Mouse (Mus musculus) lung, embryonic 16.5 days (tissue): ENCODE measurements around the gene Gvin1. TPM values are rescaled to one million over a fixed set of nuclear protein-coding genes. Genes with fewer than 3 reads are reported as not detected.
"Not testable (repeated sequence)": the region's sequence is repeated elsewhere in the genome, so short reads cannot be mapped to it uniquely, and the experiment has no call there.

Experiments used
- ATAC-seq: fragments of 200-750 bp; cut with Nextera tagmentation; 2 replicates; pipeline ENCODE4 v1.8.0; 2017; ENCODE audit warnings: low read depth, mild to moderate bottlenecking, moderate library complexity
- H3K27ac ChIP-seq: fragments of 300-500 bp; sonication (generic); 2 replicates; pipeline ENCODE4 v1.5.1; 2014; ENCODE audit warnings: mild to moderate bottlenecking, control low read depth, low read length
- H3K27me3 ChIP-seq: fragments of 300-500 bp; sonication (generic); 2 replicates; pipeline ENCODE4 v1.6.1; 2014; ENCODE audit warnings: low read depth, low read length, mixed read lengths; ENCODE audit not compliant: control insufficient read depth, insufficient read depth
- H3K36me3 ChIP-seq: fragments of 300-500 bp; sonication (generic); 2 replicates; pipeline ENCODE4 v1.6.1; 2014; ENCODE audit warnings: low read length; ENCODE audit not compliant: control insufficient read depth, insufficient read depth
- H3K4me1 ChIP-seq: fragments of 300-500 bp; sonication (generic); replicated peaks from 2 replicates; pipeline ENCODE4 v1.6.1; 2014; ENCODE audit warnings: low read length, mixed read lengths; ENCODE audit not compliant: control insufficient read depth, insufficient read depth
- H3K4me2 ChIP-seq: fragments of 300-500 bp; sonication (generic); 2 replicates; pipeline ENCODE4 v1.6.1; 2014; ENCODE audit warnings: low read depth, low read length, control low read depth
- H3K4me3 ChIP-seq: fragments of 300-500 bp; sonication (generic); 2 replicates; pipeline ENCODE4 v1.5.1; 2014; ENCODE audit warnings: mild to moderate bottlenecking, low read length, control low read depth
- H3K9ac ChIP-seq: fragments of 300-500 bp; sonication (generic); 2 replicates; pipeline ENCODE4 v1.6.1; 2014; ENCODE audit warnings: low read length, control low read depth
- H3K9me3 ChIP-seq: fragments of 300-500 bp; sonication (generic); 2 replicates; pipeline ENCODE4 v1.6.1; 2016; ENCODE audit warnings: low read length; ENCODE audit not compliant: control insufficient read depth
- WGBS: fragments of 180-500 bp; shearing (Covaris S2); extraction: QIAGEN DNeasy Blood & Tissue Kit; methylation state at CpG from one replicate; pipeline ENCODE4 v1.1.7; 2014; 5-methylcytosine and 5-hydroxymethylcytosine counted together
- polyA plus RNA-seq: library from polyadenylated mRNA; unstranded; fragments of >200 nt; fragmentation: Nextera tagmentation; extraction: Ambion mirVana; gene quantifications from 2 replicates; pipeline ENCODE4 v1.2.1, GENCODE M21; 2015

The Gvin1 gene
- polyA plus RNA-seq, 1 experiment from 2014 or later: 0.31 TPM

- not testable (repeated sequence) for H3K27ac ChIP-seq, ATAC-seq, H3K4me3 ChIP-seq, H3K36me3 ChIP-seq, H3K27me3 ChIP-seq, H3K4me1 ChIP-seq, H3K9me3 ChIP-seq, H3K4me2 ChIP-seq, H3K9ac ChIP-seq
Observed at GRCm38 (mm10) chr7:106215910-106216309, 784 bp upstream of the Gvin1 start.

- not testable (repeated sequence) for H3K36me3 ChIP-seq, H3K4me2 ChIP-seq, H3K4me1 ChIP-seq, ATAC-seq, H3K27me3 ChIP-seq, H3K27ac ChIP-seq, H3K4me3 ChIP-seq, H3K9ac ChIP-seq, H3K9me3 ChIP-seq
- WGBS: no CpG with 5 or more reads among the region's 4 CpGs
Observed at GRCm38 (mm10) chr7:106213770-106214169, 1.4 kb downstream of the Gvin1 start.

- WGBS: 75% methylated on average over 2 of the region's 3 CpGs
- not testable (repeated sequence) for H3K27ac ChIP-seq, H3K9me3 ChIP-seq, H3K9ac ChIP-seq, H3K4me1 ChIP-seq, ATAC-seq, H3K27me3 ChIP-seq, H3K4me3 ChIP-seq, H3K4me2 ChIP-seq, H3K36me3 ChIP-seq
Observed at GRCm38 (mm10) chr7:106206630-106207029, 8.5 kb downstream of the Gvin1 start.

GRCm38 (mm10) chr7:106177065-106177464 lies 38.1 kb downstream of the Gvin1 start:
- H3K4me1 ChIP-seq: not testable (repeated sequence)

GRCm38 (mm10) chr7:106145013-106145754 lies 69.9 kb downstream of the Gvin1 start:
- not testable (repeated sequence) for H3K36me3 ChIP-seq, H3K27ac ChIP-seq, H3K9me3 ChIP-seq, H3K9ac ChIP-seq, H3K4me2 ChIP-seq, ATAC-seq, H3K27me3 ChIP-seq, H3K4me3 ChIP-seq, H3K4me1 ChIP-seq
- WGBS: no CpG with 5 or more reads among the region's 2 CpGs

More at GRCm38 (mm10) chr7:106177065-106177464, 38.1 kb downstream of the Gvin1 start:
- ATAC-seq, H3K36me3 ChIP-seq, H3K9me3 ChIP-seq, H3K9ac ChIP-seq, H3K4me2 ChIP-seq, H3K27ac ChIP-seq, H3K27me3 ChIP-seq, H3K4me3 ChIP-seq: not testable (repeated sequence)

- not testable (repeated sequence) for H3K4me3 ChIP-seq, H3K27me3 ChIP-seq, H3K4me2 ChIP-seq, H3K9me3 ChIP-seq, ATAC-seq, H3K36me3 ChIP-seq, H3K9ac ChIP-seq, H3K4me1 ChIP-seq, H3K27ac ChIP-seq
- WGBS: no CpG with 5 or more reads among the region's 1 CpGs
Observed at GRCm38 (mm10) chr7:106141128-106141895, 73.8 kb downstream of the Gvin1 start.

- not testable (repeated sequence) for H3K27me3 ChIP-seq, H3K4me3 ChIP-seq, H3K36me3 ChIP-seq, H3K9ac ChIP-seq, H3K27ac ChIP-seq, ATAC-seq, H3K9me3 ChIP-seq, H3K4me1 ChIP-seq, H3K4me2 ChIP-seq
- no CpG with 5 or more reads among the region's 2 CpGs for WGBS
Observed at GRCm38 (mm10) chr7:106117090-106117948, 97.8 kb downstream of the Gvin1 start.
